Mouse (Mus musculus) adrenal gland, postnatal 10 days (tissue): ENCODE measurements around the gene Epb41l4b. TPM values are rescaled to one million over a fixed set of nuclear protein-coding genes. Genes with fewer than 3 reads are reported as not detected.
A peak's percentile ranks its signal among the peaks of the same experiment; 100 is the strongest.

Source experiments
- DNase-seq: peaks from one replicate; pipeline ENCODE4 v3.0.0; 2021; ENCODE audit warnings: mixed read lengths
- total RNA-seq, 2 experiments: library from RNA; stranded (reverse); gene quantifications; 2 replicates each; pipeline ENCODE4 v1.2.3; 2021

Gene Epb41l4b
- total RNA-seq, 2 experiments from 2014 or later, result 8.2 to 8.6 TPM

- peak; percentile 27 for DNase-seq
These were observed 10.0 kb upstream of the Epb41l4b start for GRCm38 (mm10) chr4:57153068-57153835.

- DNase-seq, result no peak
These were observed 4.9 kb upstream of the Epb41l4b start for GRCm38 (mm10) chr4:57148182-57148581.

GRCm38 (mm10) chr4:57142374-57143025 lies 737 bp downstream of the Epb41l4b start:
- peak; percentile 25 for DNase-seq

GRCm38 (mm10) chr4:57141908-57142361 lies 1.3 kb downstream of the Epb41l4b start:
- peak; percentile 31 for DNase-seq

- no peak for DNase-seq
These were observed 2.1 kb downstream of the Epb41l4b start for GRCm38 (mm10) chr4:57140992-57141717.

- no peak for DNase-seq
These were observed 2.9 kb downstream of the Epb41l4b start for GRCm38 (mm10) chr4:57140200-57140799.

GRCm38 (mm10) chr4:57139433-57139832 lies 3.8 kb downstream of the Epb41l4b start:
- DNase-seq, result peak; percentile 76

GRCm38 (mm10) chr4:57138093-57138440 lies 5.2 kb downstream of the Epb41l4b start:
- DNase-seq, result no peak

- DNase-seq, result peak; percentile 58
These were observed 5.7 kb downstream of the Epb41l4b start for GRCm38 (mm10) chr4:57137371-57138092.

- no peak for DNase-seq
These were observed 7.8 kb downstream of the Epb41l4b start for GRCm38 (mm10) chr4:57135431-57135830.

- DNase-seq, result no peak
These were observed 8.7 kb downstream of the Epb41l4b start for GRCm38 (mm10) chr4:57134554-57134953.

- DNase-seq, result no peak
These were observed 11.4 kb downstream of the Epb41l4b start for GRCm38 (mm10) chr4:57131839-57132238.

GRCm38 (mm10) chr4:57129718-57130515 lies 13.3 kb downstream of the Epb41l4b start:
- no peak for DNase-seq

GRCm38 (mm10) chr4:57123003-57123402 lies 20.2 kb downstream of the Epb41l4b start:
- no peak for DNase-seq

- no peak for DNase-seq
These were observed 21.1 kb downstream of the Epb41l4b start for GRCm38 (mm10) chr4:57122166-57122565.

- DNase-seq, result peak; percentile 21
These were observed 22.7 kb downstream of the Epb41l4b start for GRCm38 (mm10) chr4:57120563-57120962.

- DNase-seq, result no peak
These were observed 23.3 kb downstream of the Epb41l4b start for GRCm38 (mm10) chr4:57119976-57120375.

GRCm38 (mm10) chr4:57118883-57119282 lies 24.4 kb downstream of the Epb41l4b start:
- DNase-seq, result no peak

- no peak for DNase-seq
These were observed 27.0 kb downstream of the Epb41l4b start for GRCm38 (mm10) chr4:57116278-57116677.

GRCm38 (mm10) chr4:57114617-57115592 lies 28.3 kb downstream of the Epb41l4b start:
- no peak for DNase-seq
